Mouse (Mus musculus): ENCODE data around the gene Dync1li1.

DNA sequence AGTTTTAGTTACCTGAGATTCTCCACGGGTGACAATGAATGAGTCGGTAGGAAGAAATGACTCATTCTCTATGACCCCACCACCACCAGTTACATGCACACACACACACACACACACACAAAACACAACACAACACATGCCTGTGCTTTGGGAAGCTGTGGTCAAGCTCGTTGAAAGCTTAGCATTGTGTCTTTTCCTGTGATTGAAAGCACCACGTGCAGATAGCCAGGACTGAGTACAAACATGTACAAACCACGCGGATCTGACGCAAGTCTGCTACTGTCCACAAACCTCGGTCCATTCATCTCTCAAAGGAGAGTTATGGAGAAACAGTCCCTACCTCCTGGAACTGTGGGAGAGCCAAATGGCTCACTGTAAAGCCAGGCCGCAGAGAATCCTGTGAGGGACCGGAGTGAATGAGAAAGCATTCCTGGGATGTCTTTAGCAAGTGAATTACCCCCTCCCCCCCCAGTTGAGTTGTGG is 1.6 kb downstream of the Dync1li1 start:
- no peak for TF ChIP-seq CTCF (IDR thresholded peaks at IDR 0.05; ENCODE audit: control insufficient read depth, insufficient read depth, insufficient read length)
- no peak for TF ChIP-seq MYOG (IDR thresholded peaks at IDR 0.05; ENCODE audit: control insufficient read depth, extremely low read depth, insufficient read length)
- peak; percentile 91 for TF ChIP-seq MAX (IDR thresholded peaks at IDR 0.05)
- TF ChIP-seq CEBPB (IDR thresholded peaks at IDR 0.05; ENCODE audit: low read depth), result no peak
- TF ChIP-seq USF1 (IDR thresholded peaks at IDR 0.05; ENCODE audit: low read depth), result peak; percentile 59
- TF ChIP-seq MYOD1 (IDR thresholded peaks at IDR 0.05; ENCODE audit: control insufficient read depth, insufficient read length, low read depth), result peak; percentile 91

Measured in C2C12 (cell line).